Mouse (Mus musculus) forebrain, embryonic 10.5 days (tissue): ENCODE data around the gene Gm45837. TPM values are rescaled to one million over a fixed set of nuclear protein-coding genes. Genes with fewer than 3 reads are reported as not detected.

Source experiments
- microRNA counts: library from miRNA; unstranded; fragments of <30 nt; microRNA quantifications from one replicate; lab custom pipeline; 2017
- microRNA-seq: library from miRNA; unstranded; fragments of <30 nt; microRNA quantifications from one replicate; pipeline ENCODE4, GENCODE M21; 2017
- polyA plus RNA-seq: library from polyadenylated mRNA; unstranded; fragments of >200 nt; fragmentation: Nextera tagmentation; extraction: Ambion mirVana; gene quantifications from 2 replicates; pipeline ENCODE4 v1.2.1, GENCODE M21; 2016

The Gm45837 gene
- polyA plus RNA-seq, 1 experiment from 2014 or later: not detected

MicroRNAs within 50 kb of the gene (microRNA counts, 519-probe panel; counts per million panel counts)
- microRNA mmu-miR-139-3p (lab: Ali Mortazavi, UCI): 341 counts per million, percentile 65 among the panel's probes with 10 or more counts
- 341 counts per million, percentile 65 among the panel's probes with 10 or more counts for microRNA mmu-miR-139-5p (lab: Ali Mortazavi, UCI)

Small RNAs within 50 kb of the gene (microRNA-seq; reads per million reads assigned to microRNA genes)
- 1,760 reads per million, percentile 80 among the genes with 10 or more reads in this experiment for gene Mir139

Other genes with a start within 250 kb of the Gm45837 start
- gene Atg16l2, start 108.6 kb upstream of the Gm45837 start, polyA plus RNA-seq: 18.4 and 25.9 TPM in 2 replicates
- 9.1 and 9.6 TPM in 2 replicates for gene Stard10, start 93.8 kb upstream of the Gm45837 start, polyA plus RNA-seq
- 11.7 and 12.9 TPM in 2 replicates for gene Arap1, start 62.8 kb upstream of the Gm45837 start, polyA plus RNA-seq
- gene Pde2a, start 10.8 kb downstream of the Gm45837 start, polyA plus RNA-seq: 16.2 and 16.3 TPM in 2 replicates
- gene Art2b, start 174.7 kb downstream of the Gm45837 start, polyA plus RNA-seq: not detected in 2 replicates